Mouse (Mus musculus): ENCODE data around the gene Cnot3.
"Not testable (repeated sequence)": the region's sequence is repeated elsewhere in the genome, so short reads cannot be mapped to it uniquely, and the experiment has no call there.

The Cnot3 gene

GRCm38 (mm10) chr7:3646641-3647040, 1.6 kb downstream of the Cnot3 start:
- DNase-seq (ENCODE audit: low spot score in 2 of 2): no peak

- no peak for DNase-seq (ENCODE audit: low spot score in 2 of 2)
Measured at GRCm38 (mm10) chr7:3656966-3657365, 11.9 kb downstream of the Cnot3 start.

- DNase-seq (ENCODE audit: low spot score in 2 of 2): no peak
Measured at GRCm38 (mm10) chr7:3658578-3658977, 13.5 kb downstream of the Cnot3 start.

- DNase-seq (ENCODE audit: low spot score in 2 of 2): no peak
Measured at GRCm38 (mm10) chr7:3664524-3665214, 19.6 kb downstream of the Cnot3 start.

- DNase-seq (ENCODE audit: low spot score in 2 of 2): peak; percentile 84 to 86
Measured at GRCm38 (mm10) chr7:3665215-3666114, 20.4 kb downstream of the Cnot3 start, which contains the start of gene Leng1. Leng1 (minus strand) TSS chr7:3665840.

- DNase-seq (ENCODE audit: low spot score in 2 of 2): no peak
Measured at GRCm38 (mm10) chr7:3666921-3667391, 21.9 kb downstream of the Cnot3 start.

GRCm38 (mm10) chr7:3674507-3675227, 29.6 kb downstream of the Cnot3 start:
- peak; percentile 59 to 80 for DNase-seq (ENCODE audit: low spot score in 2 of 2)

- no peak for DNase-seq (ENCODE audit: low spot score in 2 of 2)
Measured at GRCm38 (mm10) chr7:3675228-3675548, 30.1 kb downstream of the Cnot3 start.

GRCm38 (mm10) chr7:3676371-3676770, 31.3 kb downstream of the Cnot3 start:
- DNase-seq (ENCODE audit: low spot score in 2 of 2): no peak

GRCm38 (mm10) chr7:3677342-3677741, 32.3 kb downstream of the Cnot3 start, which contains the start of gene Tmc4:
Tmc4 (minus strand) TSS chr7:3677553.
- no peak for DNase-seq (ENCODE audit: low spot score in 2 of 2)

- DNase-seq (ENCODE audit: low spot score in 2 of 2): no peak
Measured at GRCm38 (mm10) chr7:3683908-3684550, 39.0 kb downstream of the Cnot3 start.

GRCm38 (mm10) chr7:3684698-3685097, 39.6 kb downstream of the Cnot3 start:
- DNase-seq (ENCODE audit: low spot score in 2 of 2): no peak

GRCm38 (mm10) chr7:3685400-3686187, 40.5 kb downstream of the Cnot3 start:
- no peak for DNase-seq (ENCODE audit: low spot score in 2 of 2)

GRCm38 (mm10) chr7:3691919-3692318, 46.9 kb downstream of the Cnot3 start:
- no peak for DNase-seq (ENCODE audit: low spot score in 2 of 2)

GRCm38 (mm10) chr7:3692382-3692986, 47.4 kb downstream of the Cnot3 start, which contains the start of gene Tsen34:
Tsen34 (plus strand) TSS chr7:3692863.
- no peak for DNase-seq (ENCODE audit: low spot score in 2 of 2)

- peak; percentile 93 for DNase-seq (ENCODE audit: low spot score in 2 of 2)
Measured at GRCm38 (mm10) chr7:3692987-3693808, 48.1 kb downstream of the Cnot3 start, which contains the start of gene Mboat7. Mboat7 (minus strand) TSS chr7:3693523.

GRCm38 (mm10) chr7:3693809-3694075, 48.7 kb downstream of the Cnot3 start:
- no peak for DNase-seq (ENCODE audit: low spot score in 2 of 2)

- peak in 1 of 2 experiments; percentile 33 for DNase-seq (ENCODE audit: low spot score in 2 of 2)
Measured at GRCm38 (mm10) chr7:3694076-3694948, 49.2 kb downstream of the Cnot3 start.

- not testable (repeated sequence) for DNase-seq (ENCODE audit: low spot score in 2 of 2)
Measured at GRCm38 (mm10) chr7:3694949-3695305, 49.9 kb downstream of the Cnot3 start.

Measured in spleen, postnatal 14 days (tissue).